21 mouse cellular contexts compared by ENCODE assay signal in genomic region chr2:32671147-32671546, GRCm38 (mm10). TPM values are rescaled to one million over a fixed set of nuclear protein-coding genes. Genes with fewer than 3 reads are reported as not detected.
"Had no signal": no experiment of that assay in that cellular context is flagged by ENCODE, and none has a peak within 500 bp of the region (broad histone marks: within the 10 kb centered on the region; RNA-seq: fewer than 3 reads in every experiment).

No protein-coding gene starts in this region.

- DNase-seq: kidney, postnatal 14 days; kidney, postnatal 4 days; left cerebral cortex, postnatal 4 days; liver, postnatal 0 days; lung, embryonic 14.5 days; retina, postnatal 1 day; right cerebral cortex, postnatal 25 days; spleen, adult 18-20 months; thymus, postnatal 25 days had no signal

- H3K27ac ChIP-seq: limb, embryonic 12.5 days; limb, embryonic 15.5 days; liver, embryonic 14.5 days; macrophage; midbrain, embryonic 12.5 days; midbrain, embryonic 15.5 days; neural tube, embryonic 12.5 days; neural tube, embryonic 15.5 days; stomach, embryonic 15.5 days had no signal

- H3K4me2 ChIP-seq: limb, embryonic 12.5 days; limb, embryonic 15.5 days; liver, embryonic 11.5 days; lung, embryonic 14.5 days; midbrain, embryonic 12.5 days; midbrain, embryonic 15.5 days; neural tube, embryonic 12.5 days; neural tube, embryonic 15.5 days; stomach, embryonic 15.5 days had no signal

- H3K36me3 ChIP-seq: limb, embryonic 12.5 days; midbrain, embryonic 12.5 days; midbrain, embryonic 15.5 days; neural tube, embryonic 12.5 days; neural tube, embryonic 15.5 days had no signal

- H3K4me1 ChIP-seq: midbrain, embryonic 15.5 days; neural tube, embryonic 12.5 days had no signal

- ATAC-seq: liver, postnatal 0 days; lung, postnatal 0 days; midbrain, embryonic 15.5 days had no signal

- H3K9ac ChIP-seq: limb, embryonic 12.5 days; limb, embryonic 15.5 days; liver, embryonic 14.5 days; liver, postnatal 0 days; lung, embryonic 14.5 days; midbrain, embryonic 12.5 days; midbrain, embryonic 15.5 days; neural tube, embryonic 12.5 days; neural tube, embryonic 15.5 days; stomach, embryonic 15.5 days had no signal

- H3K4me3 ChIP-seq: limb, embryonic 12.5 days; limb, embryonic 15.5 days; midbrain, embryonic 12.5 days; midbrain, embryonic 15.5 days; neural tube, embryonic 12.5 days; neural tube, embryonic 15.5 days; stomach, embryonic 15.5 days had no signal

- H3K27me3 ChIP-seq: limb, embryonic 12.5 days; limb, embryonic 15.5 days; midbrain, embryonic 12.5 days; midbrain, embryonic 15.5 days; neural tube, embryonic 12.5 days; neural tube, embryonic 15.5 days; stomach, embryonic 15.5 days had no signal

- H3K9me3 ChIP-seq: limb, embryonic 12.5 days; limb, embryonic 15.5 days; midbrain, embryonic 12.5 days; midbrain, embryonic 15.5 days; neural tube, embryonic 12.5 days; neural tube, embryonic 15.5 days; stomach, embryonic 15.5 days had no signal

RNA-seq across cellular contexts. Expression of gene Ak1, which starts 49.6 kb away (rescaled TPM):
- total RNA-seq: megakaryocyte, adult 5-6 weeks had no signal
